Mouse (Mus musculus) hindbrain, postnatal 0 days (tissue): ENCODE measurements at regions not wholly inside any gene's neighbourhood (a gene's known extent, or its start where the extent isn't known, plus 50 kb on each side); places are given as distances from the start of the nearest gene placed in this dataset.
A peak's percentile ranks its signal among the peaks of the same experiment; 100 is the strongest.

Experiments used
- ATAC-seq: fragments of 200-750 bp; cut with Nextera tagmentation; 2 replicates; pipeline ENCODE4 v1.8.0; 2017; ENCODE audit warnings: mild to moderate bottlenecking, moderate TSS enrichment, moderate library complexity
- DNase-seq: peaks from one replicate; pipeline ENCODE4 v3.0.0-alpha.2; 2015; ENCODE audit warnings: low spot score
- H3K27ac ChIP-seq: fragments of 300-500 bp; sonication (generic); 2 replicates; pipeline ENCODE4 v1.5.1; 2014; ENCODE audit warnings: mild to moderate bottlenecking
- H3K27me3 ChIP-seq: fragments of 300-500 bp; sonication (generic); 2 replicates; pipeline ENCODE4 v1.6.1; 2014; ENCODE audit warnings: low read length, mixed read lengths; ENCODE audit not compliant: insufficient read depth
- H3K36me3 ChIP-seq: fragments of 300-500 bp; sonication (generic); 2 replicates; pipeline ENCODE4 v1.6.1; 2014; ENCODE audit warnings: low read length, mixed read lengths; ENCODE audit not compliant: insufficient read depth
- H3K4me1 ChIP-seq: fragments of 300-500 bp; sonication (generic); 2 replicates; pipeline ENCODE4 v1.6.1; 2014; ENCODE audit warnings: antibody characterized with exemption, low read length, mixed read lengths; ENCODE audit not compliant: insufficient read depth
- H3K4me2 ChIP-seq: fragments of 300-500 bp; sonication (generic); 2 replicates; pipeline ENCODE4 v1.6.1; 2014; ENCODE audit warnings: low read depth, mild to moderate bottlenecking, low read length, moderate library complexity, mixed read lengths
- H3K4me3 ChIP-seq: fragments of 300-500 bp; sonication (generic); 2 replicates; pipeline ENCODE4 v1.5.1; 2014; ENCODE audit warnings: low read length
- H3K9ac ChIP-seq: fragments of 300-500 bp; sonication (generic); replicated peaks from 2 replicates; pipeline ENCODE4 v1.6.1; 2014; ENCODE audit warnings: mild to moderate bottlenecking, low read length, moderate library complexity, mixed read lengths
- H3K9me3 ChIP-seq: fragments of 300-500 bp; sonication (generic); 2 replicates; pipeline ENCODE4 v1.6.1; 2016; ENCODE audit warnings: low read length, mixed read lengths
- CTCF ChIP-seq: IDR thresholded peaks from 2 replicates; pipeline ENCODE4 v1.5.1; 2016; ENCODE audit warnings: antibody characterized with exemption, control low read depth, low read depth
- WGBS: fragments of 180-500 bp; shearing (Covaris S2); extraction: QIAGEN DNeasy Blood & Tissue Kit; methylation state at CpG from one replicate; pipeline ENCODE4 v1.1.7; 2014; 5-methylcytosine and 5-hydroxymethylcytosine counted together

- DNase-seq (peak; percentile 19), ATAC-seq (no peak)
These were observed 50.4 kb upstream of the Sorl1 start for GRCm38 (mm10) chr9:42174349-42174955.

More at GRCm38 (mm10) chr9:42174349-42174955, 50.4 kb upstream of the Sorl1 start:
- Histone ChIP-seq H3K4me3 (no peak overlapping the region), H3K4me2 (no peak overlapping the region), H3K9me3 (no peaks in the 10 kb centered on the region), H3K27me3 (no peaks in the 10 kb centered on the region), H3K27ac (no peak overlapping the region), H3K9ac (no peak overlapping the region), H3K36me3 (no peaks in the 10 kb centered on the region), H3K4me1 (no peaks in the 10 kb centered on the region)
- TF ChIP-seq CTCF, result no peak
- WGBS, result 22% methylated on average over 2 of the region's 2 CpGs
